Mouse (Mus musculus): ENCODE data around the gene Strip1.

DNA sequence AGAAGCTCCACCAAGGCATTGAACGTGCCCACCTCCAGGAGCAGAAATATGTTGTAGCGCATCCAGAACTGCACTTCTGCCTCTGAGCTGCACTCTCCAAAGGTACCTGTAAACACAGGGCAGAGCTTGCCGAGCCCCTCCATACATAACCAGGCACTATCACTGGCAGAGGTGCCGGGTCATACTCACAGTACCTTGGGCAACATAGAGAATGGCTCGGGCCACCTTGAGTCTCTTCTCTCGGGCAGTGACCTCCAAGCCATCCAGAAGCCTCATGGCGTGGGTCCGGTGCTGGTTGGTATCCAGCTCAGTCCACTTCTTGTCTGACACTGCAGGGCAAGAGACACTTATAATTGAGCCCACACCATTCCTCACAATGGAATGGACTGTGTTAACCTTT is 4.7 kb downstream of the Strip1 start:
- no peak for TF ChIP-seq POLR2A (IDR thresholded peaks at IDR 0.05; ENCODE audit: borderline replicate concordance, low read depth, low read length)
- TF ChIP-seq CTCF (IDR thresholded peaks at IDR 0.05; ENCODE audit: low read depth, low read length): no peak
